Mouse (Mus musculus): ENCODE data around the gene Ilkap. TPM values are rescaled to one million over a fixed set of nuclear protein-coding genes. Genes with fewer than 3 reads are reported as not detected.

Ilkap gene
- polyA plus RNA-seq, 1 experiment from 2014 or later, result 136 TPM

GRCm38 (mm10) chr1:91370055-91370454 is 28.6 kb downstream of the Ilkap start:
- 88% methylated on average over 23 of the region's 23 CpGs for WGBS
- Histone ChIP-seq H3K4me3 (ENCODE audit: low read length) (no peak overlapping the region), H3K4me1 (ENCODE audit: control insufficient read depth, insufficient read depth, low read length) (no peaks in the 10 kb centered on the region), H3K4me2 (replicated peaks; ENCODE audit: low read depth, low read length) (no peak overlapping the region), H3K27me3 (ENCODE audit: control insufficient read depth, insufficient read depth, low read length) (no peaks in the 10 kb centered on the region), H3K36me3 (ENCODE audit: control insufficient read depth, insufficient read depth, low read length) (peaks cover 49% of the 10 kb centered on the region), H3K9ac (ENCODE audit: low read depth, low read length) (no peak overlapping the region), H3K27ac (ENCODE audit: low read depth, low read length) (no peak overlapping the region), H3K9me3 (ENCODE audit: control insufficient read depth, low read length) (no peaks in the 10 kb centered on the region)
- no peak for ATAC-seq (ENCODE audit: low FRiP score, low TSS enrichment)

- H3K27me3 ChIP-seq (ENCODE audit: control insufficient read depth, insufficient read depth, low read length), result no peaks in the 10 kb centered on the region
Observed at GRCm38 (mm10) chr1:91369408-91369807, 29.2 kb downstream of the Ilkap start.

GRCm38 (mm10) chr1:91367295-91367694 is 31.3 kb downstream of the Ilkap start:
- Histone ChIP-seq H3K9me3 (ENCODE audit: control insufficient read depth, low read length) (peaks cover 2% of the 10 kb centered on the region; the same call in 1 of the 2 replicates), H3K27ac (ENCODE audit: low read depth, low read length) (no peak overlapping the region), H3K4me1 (ENCODE audit: control insufficient read depth, insufficient read depth, low read length) (no peaks in the 10 kb centered on the region), H3K4me2 (replicated peaks; ENCODE audit: low read depth, low read length) (no peak overlapping the region), H3K36me3 (ENCODE audit: control insufficient read depth, insufficient read depth, low read length) (peaks cover 23% of the 10 kb centered on the region; the same call in 1 of the 2 replicates), H3K9ac (ENCODE audit: low read depth, low read length) (no peak overlapping the region), H3K27me3 (ENCODE audit: control insufficient read depth, insufficient read depth, low read length) (no peaks in the 10 kb centered on the region), H3K4me3 (ENCODE audit: low read length) (no peak overlapping the region)
- WGBS, result 97% methylated on average over 3 of the region's 3 CpGs
- no peak for ATAC-seq (ENCODE audit: low FRiP score, low TSS enrichment)

More at GRCm38 (mm10) chr1:91369408-91369807, 29.2 kb downstream of the Ilkap start:
- Histone ChIP-seq H3K4me2 (replicated peaks; ENCODE audit: low read depth, low read length) (no peak overlapping the region), H3K9me3 (ENCODE audit: control insufficient read depth, low read length) (0 out of 2 replicates have a peak, but pooled peaks cover 1% of the 10 kb centered on the region), H3K9ac (ENCODE audit: low read depth, low read length) (no peak overlapping the region), H3K4me1 (ENCODE audit: control insufficient read depth, insufficient read depth, low read length) (no peaks in the 10 kb centered on the region), H3K36me3 (ENCODE audit: control insufficient read depth, insufficient read depth, low read length) (peaks cover 43% of the 10 kb centered on the region), H3K27ac (ENCODE audit: low read depth, low read length) (no peak overlapping the region), H3K4me3 (ENCODE audit: low read length) (no peak overlapping the region)
- WGBS, result 59% methylated on average over 4 of the region's 4 CpGs
- ATAC-seq (ENCODE audit: low FRiP score, low TSS enrichment), result no peak

- 1% methylated on average over 65 of the region's 68 CpGs for WGBS
- H3K4me2 ChIP-seq (replicated peaks; ENCODE audit: low read depth, low read length), result peak within 1 kb of the TSS; percentile 95
- H3K4me1 ChIP-seq (ENCODE audit: control insufficient read depth, insufficient read depth, low read length), result no peaks in the 10 kb centered on the region
- H3K27me3 ChIP-seq (ENCODE audit: control insufficient read depth, insufficient read depth, low read length), result no peaks in the 10 kb centered on the region
- H3K4me3 ChIP-seq (ENCODE audit: low read length), result peak within 1 kb of the TSS; percentile 48
- no peak within 1 kb of the TSS for H3K27ac ChIP-seq (ENCODE audit: low read depth, low read length)
- H3K9me3 ChIP-seq (ENCODE audit: control insufficient read depth, low read length), result peaks cover 2% of the 10 kb centered on the region; the same call in 1 of the 2 replicates
- H3K36me3 ChIP-seq (ENCODE audit: control insufficient read depth, insufficient read depth, low read length), result peaks cover 14% of the 10 kb centered on the region; the same call in 1 of the 2 replicates
- peak within 1 kb of the TSS; percentile 65 for H3K9ac ChIP-seq (ENCODE audit: low read depth, low read length)
- ATAC-seq (ENCODE audit: low FRiP score, low TSS enrichment), result peak; percentile 60
Observed at GRCm38 (mm10) chr1:91366215-91367108, 32.2 kb downstream of the Ilkap start, which contains the start of gene Erfe. Gene Erfe, plus strand, starts transcription at chr1:91366430.

GRCm38 (mm10) chr1:91365816-91366214 is 32.8 kb downstream of the Ilkap start:
- Histone ChIP-seq H3K36me3 (ENCODE audit: control insufficient read depth, insufficient read depth, low read length) (peaks cover 8% of the 10 kb centered on the region; the same call in 1 of the 2 replicates), H3K27me3 (ENCODE audit: control insufficient read depth, insufficient read depth, low read length) (no peaks in the 10 kb centered on the region), H3K4me3 (ENCODE audit: low read length) (peak overlapping the region; percentile 48), H3K4me2 (replicated peaks; ENCODE audit: low read depth, low read length) (peak overlapping the region; percentile 95), H3K9ac (ENCODE audit: low read depth, low read length) (peak overlapping the region; percentile 65; the same call in 1 of the 2 replicates), H3K27ac (ENCODE audit: low read depth, low read length) (no peak overlapping the region), H3K9me3 (ENCODE audit: control insufficient read depth, low read length) (peaks cover 2% of the 10 kb centered on the region; the same call in 1 of the 2 replicates), H3K4me1 (ENCODE audit: control insufficient read depth, insufficient read depth, low read length) (no peaks in the 10 kb centered on the region)
- WGBS, result 20% methylated on average over 8 of the region's 8 CpGs
- ATAC-seq (ENCODE audit: low FRiP score, low TSS enrichment), result peak; percentile 6

- Histone ChIP-seq H3K4me2 (replicated peaks; ENCODE audit: low read depth, low read length) (no peak overlapping the region), H3K36me3 (ENCODE audit: control insufficient read depth, insufficient read depth, low read length) (peaks cover 2% of the 10 kb centered on the region; the same call in 1 of the 2 replicates), H3K27ac (ENCODE audit: low read depth, low read length) (no peak overlapping the region), H3K27me3 (ENCODE audit: control insufficient read depth, insufficient read depth, low read length) (no peaks in the 10 kb centered on the region), H3K9me3 (ENCODE audit: control insufficient read depth, low read length) (peaks cover 2% of the 10 kb centered on the region; the same call in 1 of the 2 replicates), H3K4me3 (ENCODE audit: low read length) (no peak overlapping the region), H3K4me1 (ENCODE audit: control insufficient read depth, insufficient read depth, low read length) (no peaks in the 10 kb centered on the region), H3K9ac (ENCODE audit: low read depth, low read length) (no peak overlapping the region)
- no peak for ATAC-seq (ENCODE audit: low FRiP score, low TSS enrichment)
- WGBS, result 72% methylated on average over 16 of the region's 16 CpGs
Observed at GRCm38 (mm10) chr1:91364822-91365644, 33.6 kb downstream of the Ilkap start.

DNA sequence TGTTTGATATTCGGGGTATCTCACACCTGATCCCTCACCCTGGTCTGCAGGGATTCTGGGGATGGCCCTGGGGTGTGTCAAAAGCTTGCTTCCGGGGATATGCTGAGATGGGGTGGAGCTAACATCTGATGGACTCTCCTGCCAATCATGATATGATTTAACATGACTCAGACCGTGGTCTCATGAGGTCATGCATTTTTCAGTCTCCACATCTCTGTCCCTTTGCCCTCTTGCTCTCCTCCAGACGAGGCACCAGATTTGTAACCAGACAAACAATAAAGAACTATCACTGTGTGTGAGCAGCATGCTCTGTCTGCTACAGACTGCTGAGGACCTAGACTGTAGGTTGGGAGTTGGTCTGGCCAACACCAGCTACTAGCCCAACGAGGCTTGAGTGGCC is 36.5 kb downstream of the Ilkap start:
- no peak overlapping the region for H3K27ac ChIP-seq (ENCODE audit: low read depth, low read length)
- no peaks in the 10 kb centered on the region for H3K36me3 ChIP-seq (ENCODE audit: control insufficient read depth, insufficient read depth, low read length)
- no peak overlapping the region for H3K4me3 ChIP-seq (ENCODE audit: low read length)
- 82% methylated on average over 5 of the region's 5 CpGs for WGBS
- H3K9me3 ChIP-seq (ENCODE audit: control insufficient read depth, low read length), result peaks cover 2% of the 10 kb centered on the region; the same call in 1 of the 2 replicates
- no peak overlapping the region for H3K9ac ChIP-seq (ENCODE audit: low read depth, low read length)
- no peaks in the 10 kb centered on the region for H3K27me3 ChIP-seq (ENCODE audit: control insufficient read depth, insufficient read depth, low read length)
- ATAC-seq (ENCODE audit: low FRiP score, low TSS enrichment), result no peak
- H3K4me1 ChIP-seq (ENCODE audit: control insufficient read depth, insufficient read depth, low read length), result no peaks in the 10 kb centered on the region
- H3K4me2 ChIP-seq (replicated peaks; ENCODE audit: low read depth, low read length), result no peak overlapping the region

- H3K27me3 ChIP-seq (ENCODE audit: control insufficient read depth, insufficient read depth, low read length), result no peaks in the 10 kb centered on the region
- no peaks in the 10 kb centered on the region for H3K4me1 ChIP-seq (ENCODE audit: control insufficient read depth, insufficient read depth, low read length)
- H3K9ac ChIP-seq (ENCODE audit: low read depth, low read length), result no peak overlapping the region
- no peaks in the 10 kb centered on the region for H3K9me3 ChIP-seq (ENCODE audit: control insufficient read depth, low read length)
- no peaks in the 10 kb centered on the region for H3K36me3 ChIP-seq (ENCODE audit: control insufficient read depth, insufficient read depth, low read length)
- no peak overlapping the region for H3K4me3 ChIP-seq (ENCODE audit: low read length)
- no peak overlapping the region for H3K4me2 ChIP-seq (replicated peaks; ENCODE audit: low read depth, low read length)
- no peak overlapping the region for H3K27ac ChIP-seq (ENCODE audit: low read depth, low read length)
- WGBS, result 83% methylated on average over 11 of the region's 11 CpGs
- no peak for ATAC-seq (ENCODE audit: low FRiP score, low TSS enrichment)
Observed at GRCm38 (mm10) chr1:91356105-91356504, 42.5 kb downstream of the Ilkap start.
